Mouse (Mus musculus): Measurements from ENCODE around the gene Gnb4. TPM values are rescaled to one million over a fixed set of nuclear protein-coding genes. Genes with fewer than 3 reads are reported as not detected.

Gnb4 gene
- total and polyA plus RNA-seq, 2 experiments = 1.9 to 2.3 TPM

- Histone ChIP-seq H3K79me2 (ENCODE audit: control insufficient read depth, insufficient read depth, low read length) (no peaks in the 10 kb centered on the region), H3K36me3 (ENCODE audit: control insufficient read depth, insufficient read depth, low read length) (no peaks in the 10 kb centered on the region), H3K27ac (replicated peaks; ENCODE audit: insufficient read depth, low read depth, low read length) (no peak overlapping the region), H3K27me3 (ENCODE audit: control insufficient read depth, insufficient read depth, low read length) (no peaks in the 10 kb centered on the region), H3K4me3 (ENCODE audit: insufficient read depth, low read depth, low read length) (no peak overlapping the region), H3K9ac (ENCODE audit: low read depth, low read length) (no peak overlapping the region), H3K4me1 (ENCODE audit: control insufficient read depth, insufficient read depth, low read length) (no peaks in the 10 kb centered on the region)
- 92% methylated on average over 4 of the region's 4 CpGs for WGBS
- no peak for TF ChIP-seq CTCF (IDR thresholded peaks at IDR 0.05; ENCODE audit: low read depth, low read length)
- no peak for TF ChIP-seq POLR2A (IDR thresholded peaks at IDR 0.05; ENCODE audit: extremely low read depth, insufficient read depth, low read length)
- DNase-seq (ENCODE audit: extremely low read depth, low read depth, low spot score) = no peak
These were observed 30.5 kb upstream of the Gnb4 start for GRCm38 (mm10) chr3:32646918-32647317.

- WGBS = 84% methylated on average over 2 of the region's 2 CpGs
- Histone ChIP-seq H3K27ac (replicated peaks; ENCODE audit: insufficient read depth, low read depth, low read length) (no peak overlapping the region), H3K4me1 (ENCODE audit: control insufficient read depth, insufficient read depth, low read length) (no peaks in the 10 kb centered on the region), H3K4me3 (ENCODE audit: insufficient read depth, low read depth, low read length) (no peak overlapping the region), H3K79me2 (ENCODE audit: control insufficient read depth, insufficient read depth, low read length) (no peaks in the 10 kb centered on the region), H3K27me3 (ENCODE audit: control insufficient read depth, insufficient read depth, low read length) (no peaks in the 10 kb centered on the region), H3K9ac (ENCODE audit: low read depth, low read length) (no peak overlapping the region), H3K36me3 (ENCODE audit: control insufficient read depth, insufficient read depth, low read length) (no peaks in the 10 kb centered on the region)
- TF ChIP-seq POLR2A (IDR thresholded peaks at IDR 0.05; ENCODE audit: extremely low read depth, insufficient read depth, low read length) = no peak
- no peak for DNase-seq (ENCODE audit: extremely low read depth, low read depth, low spot score)
These were observed 28.4 kb upstream of the Gnb4 start for GRCm38 (mm10) chr3:32644751-32645150.

- no peak for DNase-seq (ENCODE audit: extremely low read depth, low read depth, low spot score)
- Histone ChIP-seq H3K27me3 (ENCODE audit: control insufficient read depth, insufficient read depth, low read length) (no peaks in the 10 kb centered on the region), H3K4me1 (ENCODE audit: control insufficient read depth, insufficient read depth, low read length) (no peaks in the 10 kb centered on the region), H3K79me2 (ENCODE audit: control insufficient read depth, insufficient read depth, low read length) (no peaks in the 10 kb centered on the region), H3K4me3 (ENCODE audit: insufficient read depth, low read depth, low read length) (no peak overlapping the region), H3K9ac (ENCODE audit: low read depth, low read length) (no peak overlapping the region), H3K36me3 (ENCODE audit: control insufficient read depth, insufficient read depth, low read length) (no peaks in the 10 kb centered on the region), H3K27ac (replicated peaks; ENCODE audit: insufficient read depth, low read depth, low read length) (no peak overlapping the region)
- TF ChIP-seq POLR2A (IDR thresholded peaks at IDR 0.05; ENCODE audit: extremely low read depth, insufficient read depth, low read length) (no peak), CTCF (IDR thresholded peaks at IDR 0.05; ENCODE audit: low read depth, low read length) (no peak)
- WGBS = 89% methylated on average over 6 of the region's 6 CpGs
These were observed 25.7 kb upstream of the Gnb4 start for GRCm38 (mm10) chr3:32642116-32642515.

GRCm38 (mm10) chr3:32638240-32638639 is 21.9 kb upstream of the Gnb4 start:
- 32% methylated on average over 8 of the region's 8 CpGs for WGBS
- no peak overlapping the region for H3K27ac ChIP-seq (replicated peaks; ENCODE audit: insufficient read depth, low read depth, low read length)
- H3K4me1 ChIP-seq (ENCODE audit: control insufficient read depth, insufficient read depth, low read length) = no peaks in the 10 kb centered on the region
- TF ChIP-seq CTCF (IDR thresholded peaks at IDR 0.05; ENCODE audit: low read depth, low read length) = no peak
- no peaks in the 10 kb centered on the region for H3K27me3 ChIP-seq (ENCODE audit: control insufficient read depth, insufficient read depth, low read length)
- no peaks in the 10 kb centered on the region for H3K79me2 ChIP-seq (ENCODE audit: control insufficient read depth, insufficient read depth, low read length)
- DNase-seq (ENCODE audit: extremely low read depth, low read depth, low spot score) = peak; percentile 18
- no peaks in the 10 kb centered on the region for H3K36me3 ChIP-seq (ENCODE audit: control insufficient read depth, insufficient read depth, low read length)
- no peak overlapping the region for H3K9ac ChIP-seq (ENCODE audit: low read depth, low read length)
- H3K4me3 ChIP-seq (ENCODE audit: insufficient read depth, low read depth, low read length) = no peak overlapping the region

- TF ChIP-seq POLR2A (IDR thresholded peaks at IDR 0.05; ENCODE audit: extremely low read depth, insufficient read depth, low read length) (no peak), CTCF (IDR thresholded peaks at IDR 0.05; ENCODE audit: low read depth, low read length) (no peak)
- Histone ChIP-seq H3K36me3 (ENCODE audit: control insufficient read depth, insufficient read depth, low read length) (no peaks in the 10 kb centered on the region), H3K27me3 (ENCODE audit: control insufficient read depth, insufficient read depth, low read length) (no peaks in the 10 kb centered on the region), H3K4me1 (ENCODE audit: control insufficient read depth, insufficient read depth, low read length) (no peaks in the 10 kb centered on the region), H3K27ac (replicated peaks; ENCODE audit: insufficient read depth, low read depth, low read length) (no peak overlapping the region), H3K4me3 (ENCODE audit: insufficient read depth, low read depth, low read length) (no peak overlapping the region), H3K79me2 (ENCODE audit: control insufficient read depth, insufficient read depth, low read length) (no peaks in the 10 kb centered on the region), H3K9ac (ENCODE audit: low read depth, low read length) (no peak overlapping the region)
- DNase-seq (ENCODE audit: extremely low read depth, low read depth, low spot score) = no peak
- WGBS = 67% methylated on average over 5 of the region's 5 CpGs
These were observed 16.4 kb upstream of the Gnb4 start for GRCm38 (mm10) chr3:32632760-32633264.

- Histone ChIP-seq H3K27ac (replicated peaks; ENCODE audit: insufficient read depth, low read depth, low read length) (no peak overlapping the region), H3K27me3 (ENCODE audit: control insufficient read depth, insufficient read depth, low read length) (no peaks in the 10 kb centered on the region), H3K79me2 (ENCODE audit: control insufficient read depth, insufficient read depth, low read length) (no peaks in the 10 kb centered on the region), H3K4me1 (ENCODE audit: control insufficient read depth, insufficient read depth, low read length) (no peaks in the 10 kb centered on the region), H3K4me3 (ENCODE audit: insufficient read depth, low read depth, low read length) (no peak overlapping the region), H3K36me3 (ENCODE audit: control insufficient read depth, insufficient read depth, low read length) (no peaks in the 10 kb centered on the region), H3K9ac (ENCODE audit: low read depth, low read length) (no peak overlapping the region)
- TF ChIP-seq CTCF (IDR thresholded peaks at IDR 0.05; ENCODE audit: low read depth, low read length) = no peak
- no peak for TF ChIP-seq POLR2A (IDR thresholded peaks at IDR 0.05; ENCODE audit: extremely low read depth, insufficient read depth, low read length)
- DNase-seq (ENCODE audit: extremely low read depth, low read depth, low spot score) = no peak
- WGBS = 59% methylated on average over 4 of the region's 4 CpGs
These were observed 13.8 kb upstream of the Gnb4 start for GRCm38 (mm10) chr3:32630210-32630609.

Data from liver, adult 2 months (tissue).